ENCODE assay signal across 9 mouse cellular contexts in the genomic region with DNA sequence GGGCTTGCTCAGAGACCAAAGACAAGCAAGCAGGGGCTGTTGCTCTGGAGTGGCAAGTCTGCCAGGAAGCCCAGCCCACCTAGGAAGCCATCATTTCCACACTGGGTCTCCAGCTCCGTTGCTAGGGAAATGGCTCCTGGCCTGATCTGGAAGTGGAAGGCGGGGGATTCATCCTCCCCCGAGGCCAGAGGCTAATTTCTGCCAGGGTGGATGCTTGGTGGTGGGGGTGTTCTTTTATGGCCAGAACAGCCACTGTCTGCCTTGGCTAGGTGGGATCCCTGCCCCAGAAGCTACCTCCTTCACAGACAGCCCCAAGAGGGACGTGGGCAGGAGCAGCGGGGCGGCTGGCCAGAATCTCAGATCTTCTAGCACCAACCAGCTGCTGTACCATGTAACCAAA. TPM values are rescaled to one million over a fixed set of nuclear protein-coding genes. Genes with fewer than 3 reads are reported as not detected.
A peak's percentile ranks its signal among the peaks of the same experiment; 100 is the strongest.
DNase-seq lines count a peak whose midpoint lies in the region; ATAC-seq and TF ChIP-seq lines count a peak whose summit lies in the region.
"Had no signal": no experiment of that assay in that cellular context is flagged by ENCODE, and none has a peak within 500 bp of the region (broad histone marks: within the 10 kb centered on the region; RNA-seq: fewer than 3 reads in every experiment).

No protein-coding gene starts in this region.

- no peak overlapping the region for H3K4me2 ChIP-seq in limb, embryonic 15.5 days
- H3K4me2 ChIP-seq: liver, embryonic 13.5 days had no signal

- H3K27me3 ChIP-seq in limb, embryonic 15.5 days, result no peaks in the 10 kb centered on the region
- H3K27me3 ChIP-seq: liver, embryonic 13.5 days had no signal

- intact Hi-C loops in heart, postnatal 10 days (cut with DNase I), result no loop called here

- peak; percentile 58 to 66 for DNase-seq in frontal cortex, postnatal 36 days (ENCODE audit: low spot score in 2 of 2)
- no peak for DNase-seq in frontal cortex, postnatal 25 days (ENCODE audit: low spot score in 2 of 2)
- DNase-seq in heart, postnatal 10 days, result peak; percentile 47 to 54
- no peak for DNase-seq in urinary bladder, adult 18-20 months (ENCODE audit: low spot score in 2 of 2)
- no peak for DNase-seq in layer of hippocampus, adult 8-10 months (ENCODE audit: low spot score in 2 of 2)
- no peak for DNase-seq in urinary bladder, postnatal 25 days (ENCODE audit: low spot score)
- DNase-seq: liver, embryonic 13.5 days had no signal

- H3K27ac ChIP-seq in cortical plate, adult 2 months (ENCODE audit: insufficient read depth, low read length), result peak overlapping the region; percentile 56; the same call in 1 of the 2 replicates
- H3K27ac ChIP-seq in limb, embryonic 15.5 days, result peak overlapping the region; percentile 23; the same call in 1 of the 2 replicates
- H3K27ac ChIP-seq: liver, embryonic 13.5 days had no signal

- peaks cover 18% of the 10 kb centered on the region for H3K4me1 ChIP-seq in cortical plate, adult 2 months (ENCODE audit: control insufficient read depth, insufficient read depth, low read length)
- H3K4me1 ChIP-seq in limb, embryonic 15.5 days, result peaks cover 63% of the 10 kb centered on the region

- H3K4me3 ChIP-seq in cortical plate, adult 2 months (ENCODE audit: insufficient read depth, low read length), result no peak overlapping the region
- no peak overlapping the region for H3K4me3 ChIP-seq in limb, embryonic 15.5 days
- H3K4me3 ChIP-seq: liver, embryonic 13.5 days had no signal

- no peaks in the 10 kb centered on the region for H3K9me3 ChIP-seq in limb, embryonic 15.5 days
- H3K9me3 ChIP-seq: liver, embryonic 13.5 days had no signal

- no peak overlapping the region for H3K9ac ChIP-seq in limb, embryonic 15.5 days
- H3K9ac ChIP-seq: liver, embryonic 13.5 days had no signal

- 31% methylated on average over 6 of the region's 6 CpGs for WGBS in limb, embryonic 15.5 days

- TF ChIP-seq CTCF in cortical plate, adult 2 months (IDR thresholded peaks at IDR 0.05; ENCODE audit: extremely low read depth, insufficient read depth, low read length), result no peak

- ATAC-seq in limb, embryonic 15.5 days (ENCODE audit: insufficient number of reproducible peaks, low FRiP score, low TSS enrichment, low read depth), result no peak

- peaks cover 29% of the 10 kb centered on the region for H3K36me3 ChIP-seq in limb, embryonic 15.5 days

- TF ChIP-seq POLR2A in cortical plate, adult 2 months (IDR thresholded peaks at IDR 0.05; ENCODE audit: extremely low read depth, insufficient read depth, low read length), result no peak

RNA-seq across cellular contexts. Expression of a gene that starts 4.1 kb away (rescaled TPM):
- polyA plus RNA-seq in cortical plate, adult 2 months (2012; rRNA removed), result 75.0 and 75.9 TPM in 2 replicates
- 10 to 100 TPM; 82.8 to 88.9 TPM for total RNA-seq in heart, postnatal 10 days (2021)
- polyA plus RNA-seq in limb, embryonic 15.5 days (2015; fragmentation: Nextera tagmentation; extraction: Ambion mirVana), result 25.0 and 27.7 TPM in 2 replicates
- 10 to 100 TPM; 63.5 to 75.6 (median 74.5) TPM for total RNA-seq in layer of hippocampus, adult 8-10 months (2022)

RNA-seq across cellular contexts. Expression of a gene that starts 31.4 kb away (rescaled TPM):
- 13.2 and 15.7 TPM in 2 replicates for polyA plus RNA-seq in cortical plate, adult 2 months (2012; rRNA removed)
- 1 to 10 TPM; 4.1 to 4.6 TPM for total RNA-seq in heart, postnatal 10 days (2021)
- polyA plus RNA-seq in limb, embryonic 15.5 days (2015; fragmentation: Nextera tagmentation; extraction: Ambion mirVana), result 4.1 and 5.1 TPM in 2 replicates
- 10 to 100 TPM; 26.7 to 30.2 (median 28.4) TPM for total RNA-seq in layer of hippocampus, adult 8-10 months (2022)

RNA-seq across cellular contexts. Expression of a gene that starts 40.3 kb away (rescaled TPM):
- 43.7 and 43.9 TPM in 2 replicates for polyA plus RNA-seq in cortical plate, adult 2 months (2012; rRNA removed)
- total RNA-seq in heart, postnatal 10 days (2021), result 10 to 100 TPM; 10.3 to 19.6 TPM
- 7.9 and 9.4 TPM in 2 replicates for polyA plus RNA-seq in limb, embryonic 15.5 days (2015; fragmentation: Nextera tagmentation; extraction: Ambion mirVana)
- 10 to 100 TPM; 29.9 to 33.1 (median 31.0) TPM for total RNA-seq in layer of hippocampus, adult 8-10 months (2022)

Comparison
In these comparisons a context has a peak if more than half of its experiments do, and no peak if none do; other contexts are left out.
1. DNase-seq: peak in frontal cortex, postnatal 36 days (2 of 2) and heart, postnatal 10 days (2 of 2); none in frontal cortex, postnatal 25 days (0 of 2), urinary bladder, adult 18-20 months (0 of 2), layer of hippocampus, adult 8-10 months (0 of 2) and urinary bladder, postnatal 25 days (single experiment).
2. RNA of a gene that starts 31.4 kb away (total RNA-seq): 26.7 to 30.2 TPM in layer of hippocampus, adult 8-10 months; 4.1 to 4.6 TPM in heart, postnatal 10 days; every median in the first group is over 4 times any median in the second.